7 mouse cellular contexts compared by ENCODE assay signal in genomic region chr10:60245041-60245440, GRCm38 (mm10). TPM values are rescaled to one million over a fixed set of nuclear protein-coding genes. Genes with fewer than 3 reads are reported as not detected.
DNase-seq lines count a peak whose midpoint lies in the region; ATAC-seq and TF ChIP-seq lines count a peak whose summit lies in the region.

No protein-coding gene starts in this region.

- H3K4me3 ChIP-seq in intestine, postnatal 0 days (ENCODE audit: low read depth, low read length) = no peak overlapping the region
- H3K4me3 ChIP-seq in midbrain, embryonic 12.5 days = no peak overlapping the region

- no peak overlapping the region for H3K9ac ChIP-seq in intestine, postnatal 0 days (ENCODE audit: low read depth, low read length)
- no peak overlapping the region for H3K9ac ChIP-seq in midbrain, embryonic 12.5 days (replicated peaks)

- no peaks in the 10 kb centered on the region for H3K4me1 ChIP-seq in intestine, postnatal 0 days (replicated peaks; ENCODE audit: control insufficient read depth, insufficient read depth, low read length)
- H3K4me1 ChIP-seq in midbrain, embryonic 12.5 days = no peaks in the 10 kb centered on the region

- no peaks in the 10 kb centered on the region for H3K9me3 ChIP-seq in intestine, postnatal 0 days (ENCODE audit: control insufficient read depth)
- peaks cover 3% of the 10 kb centered on the region; the same call in 1 of the 2 replicates for H3K9me3 ChIP-seq in midbrain, embryonic 12.5 days

- H3K27me3 ChIP-seq in intestine, postnatal 0 days (replicated peaks; ENCODE audit: control insufficient read depth, insufficient read depth, low read length) = no peaks in the 10 kb centered on the region
- no peaks in the 10 kb centered on the region for H3K27me3 ChIP-seq in midbrain, embryonic 12.5 days

- WGBS in intestine, postnatal 0 days = 4% methylated on average over 8 of the region's 8 CpGs
- WGBS in midbrain, embryonic 12.5 days = 2% methylated on average over 8 of the region's 8 CpGs

- TF ChIP-seq CTCF in intestine, postnatal 0 days (IDR thresholded peaks at IDR 0.05; ENCODE audit: low read depth) = peak; percentile 100

- intact Hi-C loops in gastrocnemius, postnatal 36 days (cut with DNase I) = loop anchor here (2.0 to 10.0 kb wide), 2 partner anchors 96 to 240 kb away; partner anchors contain the start of genes Anapc16 and Ascc1
- intact Hi-C loops in left cerebral cortex, postnatal 36 days (cut with DNase I) = loop anchor here (2.0 to 5.0 kb wide), 2 partner anchors 37 to 96 kb away; no protein-coding TSS in a partner anchor

- no peak overlapping the region for H3K4me2 ChIP-seq in intestine, postnatal 0 days (replicated peaks; ENCODE audit: low read depth)
- no peak overlapping the region for H3K4me2 ChIP-seq in midbrain, embryonic 12.5 days (replicated peaks)

- no peaks in the 10 kb centered on the region for H3K36me3 ChIP-seq in intestine, postnatal 0 days (ENCODE audit: control insufficient read depth, insufficient read depth)
- H3K36me3 ChIP-seq in midbrain, embryonic 12.5 days = no peaks in the 10 kb centered on the region

- peak; percentile 71 for ATAC-seq in intestine, postnatal 0 days
- peak; percentile 56; the same call in 1 of the 2 replicates for ATAC-seq in midbrain, embryonic 12.5 days (ENCODE audit: low FRiP score, low read depth)

- DNase-seq in adrenal gland, adult (ENCODE audit: inconsistent age in 2 of 2, low spot score in 1 of 2) = peak; percentile 85 to 98
- DNase-seq in embryo, embryonic 10.5 days (ENCODE audit: low spot score) = peak; percentile 97
- peak; percentile 81 to 90 for DNase-seq in gastrocnemius, postnatal 36 days
- peak; percentile 83 to 90 for DNase-seq in left cerebral cortex, postnatal 36 days (ENCODE audit: low spot score in 2 of 2)
- DNase-seq in skeletal muscle tissue, adult 2 months (ENCODE audit: low read depth, low spot score) = peak; percentile 83

- no peak overlapping the region for H3K27ac ChIP-seq in intestine, postnatal 0 days (ENCODE audit: low read depth, low read length)
- H3K27ac ChIP-seq in midbrain, embryonic 12.5 days (replicated peaks) = no peak overlapping the region

RNA-seq across cellular contexts. Expression of gene Chst3, which starts 26.0 kb away (rescaled TPM):
- total RNA-seq in gastrocnemius, postnatal 36 days (2021) = under 1 TPM; 0.36 to 0.37 TPM
- polyA plus RNA-seq in intestine, postnatal 0 days (2015; fragmentation: Nextera tagmentation; extraction: Ambion mirVana) = 0.27 and 0.29 TPM in 2 replicates
- total RNA-seq in left cerebral cortex, postnatal 36 days (2021) = 1 to 10 TPM; 1.6 to 2.2 TPM
- polyA plus RNA-seq in midbrain, embryonic 12.5 days (2016; fragmentation: Nextera tagmentation; extraction: Ambion mirVana) = 2.3 and 2.5 TPM in 2 replicates

RNA-seq across cellular contexts. Expression of gene Psap, which starts 32.4 kb away (rescaled TPM):
- total RNA-seq in gastrocnemius, postnatal 36 days (2021) = 100 to 1,000 TPM; 685 to 809 TPM
- 135 and 137 TPM in 2 replicates for polyA plus RNA-seq in intestine, postnatal 0 days (2015; fragmentation: Nextera tagmentation; extraction: Ambion mirVana)
- 1,000 to 10,000 TPM; 1,489 to 1,662 TPM for total RNA-seq in left cerebral cortex, postnatal 36 days (2021)
- 85.5 and 96.5 TPM in 2 replicates for polyA plus RNA-seq in midbrain, embryonic 12.5 days (2016; fragmentation: Nextera tagmentation; extraction: Ambion mirVana)
